Mouse (Mus musculus): ENCODE results near the gene Lrwd1. TPM values are rescaled to one million over a fixed set of nuclear protein-coding genes. Genes with fewer than 3 reads are reported as not detected.

Lrwd1 gene
- polyA plus RNA-seq, 1 experiment from 2014 or later, result 28.8 TPM

DNA sequence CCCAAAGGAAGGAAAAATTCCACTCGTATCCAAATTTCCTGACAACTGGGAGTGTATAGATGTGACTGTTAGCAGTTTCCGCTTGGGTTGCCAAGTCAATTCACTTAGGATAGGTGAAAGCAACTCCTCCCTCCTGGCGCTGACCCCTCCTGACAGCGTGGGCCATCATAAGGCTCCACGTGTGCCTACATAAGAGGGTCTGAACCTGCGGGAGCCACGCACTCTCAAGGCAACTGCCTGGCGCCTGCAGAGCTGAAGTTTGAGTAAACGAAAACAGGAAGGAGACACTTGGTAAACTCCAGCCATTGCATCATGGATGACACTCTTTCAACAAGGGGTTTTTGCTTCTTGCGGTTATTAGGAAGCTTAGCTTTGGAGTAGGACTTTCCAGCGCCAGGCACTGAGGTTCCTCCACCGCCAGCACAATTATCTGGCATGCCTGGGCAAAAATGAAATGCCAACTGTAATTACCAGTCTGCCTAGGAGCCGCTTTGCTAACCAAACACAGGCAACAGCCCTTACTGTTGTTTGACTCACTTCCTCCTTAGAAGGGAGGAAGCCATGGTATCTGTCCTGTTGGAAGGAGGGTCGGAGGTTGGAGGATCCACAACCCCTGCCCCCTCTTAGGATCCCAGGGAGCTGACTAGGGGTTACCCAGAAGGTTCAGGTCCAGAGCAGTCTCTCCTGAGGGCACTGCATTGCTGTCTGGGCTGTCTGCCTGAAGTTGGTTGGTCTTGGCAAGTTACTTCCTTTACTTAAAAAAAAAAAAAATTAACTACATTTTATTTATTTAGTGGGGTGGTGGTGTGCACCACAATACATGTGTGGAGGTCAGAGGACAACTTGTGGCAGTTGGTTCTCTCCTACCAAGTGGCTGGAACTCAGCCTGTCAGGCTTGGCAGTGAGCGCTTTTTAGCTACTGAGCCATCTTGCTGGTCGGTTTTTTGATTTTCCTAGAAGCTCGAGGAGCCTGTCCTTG, 35.8 kb upstream of the Lrwd1 start:
- Histone ChIP-seq H3K27ac (ENCODE audit: low read length) (no peak overlapping the region), H3K36me3 (ENCODE audit: control insufficient read depth, insufficient read depth, low read length) (no peaks in the 10 kb centered on the region), H3K27me3 (ENCODE audit: control insufficient read depth, insufficient read depth, low read length) (no peaks in the 10 kb centered on the region), H3K4me3 (ENCODE audit: low read depth, low read length) (peak overlapping the region; percentile 59), H3K4me1 (ENCODE audit: control insufficient read depth, insufficient read depth, low read length) (0 out of 2 replicates have a peak, but pooled peaks cover 5% of the 10 kb centered on the region), H3K4me2 (replicated peaks; ENCODE audit: low read depth, low read length) (peak overlapping the region; percentile 98), H3K9me3 (ENCODE audit: control insufficient read depth, low read depth, low read length) (0 out of 2 replicates have a peak, but pooled peaks cover 3% of the 10 kb centered on the region), H3K9ac (replicated peaks; ENCODE audit: low read depth, low read length) (no peak overlapping the region)
- 0 out of 2 replicates have a peak, but pooled peaks have one; percentile 4 for ATAC-seq (ENCODE audit: insufficient number of reproducible peaks, insufficient read depth, low FRiP score, low read depth)
- WGBS, result 34% methylated on average over 17 of the region's 17 CpGs

DNA sequence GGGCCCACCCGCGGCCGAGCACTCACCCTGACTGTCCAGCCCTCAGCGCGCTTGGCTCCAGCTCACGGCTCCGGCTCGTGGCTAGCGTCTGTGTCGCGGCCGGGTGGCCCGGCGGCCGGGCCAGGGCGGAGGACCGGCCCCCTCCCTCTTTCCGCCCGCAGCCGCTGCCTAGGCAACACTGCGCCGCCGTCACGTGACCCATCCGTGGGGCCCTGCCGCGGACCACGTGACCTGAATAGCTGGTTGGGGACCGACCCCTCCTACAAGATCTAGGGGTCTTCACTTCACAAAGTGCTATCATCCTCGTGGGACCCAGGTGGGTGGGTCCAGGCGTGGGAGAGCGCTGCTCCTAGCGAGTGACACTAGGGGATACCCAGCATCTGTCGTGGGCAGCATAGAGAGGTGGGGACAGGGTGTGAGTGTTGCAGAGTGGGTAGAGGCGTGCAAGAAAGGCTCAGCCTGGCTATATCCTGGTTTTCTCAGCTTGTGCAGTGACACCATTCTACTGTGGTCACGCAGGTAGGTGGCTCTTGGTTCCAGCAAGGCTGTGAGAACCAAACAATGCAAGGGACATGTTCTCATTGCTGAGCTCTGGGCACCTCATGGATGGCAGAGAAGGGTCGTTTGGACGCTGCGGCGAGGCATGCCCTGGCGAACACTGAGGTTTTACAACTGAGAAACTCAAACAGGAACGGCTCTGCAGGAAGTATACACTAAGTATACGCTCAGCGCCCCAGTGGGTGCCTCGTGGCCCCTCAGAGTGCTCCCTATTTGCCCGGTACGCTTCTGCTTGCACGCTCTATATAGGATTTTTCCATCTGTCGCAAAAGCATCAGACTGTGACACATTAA, 34.9 kb upstream of the Lrwd1 start, which contains the start of gene Orai2:
Orai2 (minus strand) TSS at position 202 of the 851 bp plus-strand sequence.
- Histone ChIP-seq H3K9me3 (ENCODE audit: control insufficient read depth, low read depth, low read length) (0 out of 2 replicates have a peak, but pooled peaks cover 3% of the 10 kb centered on the region), H3K36me3 (ENCODE audit: control insufficient read depth, insufficient read depth, low read length) (no peaks in the 10 kb centered on the region), H3K4me2 (replicated peaks; ENCODE audit: low read depth, low read length) (peak within 1 kb of the TSS; percentile 98), H3K4me1 (ENCODE audit: control insufficient read depth, insufficient read depth, low read length) (0 out of 2 replicates have a peak, but pooled peaks cover 5% of the 10 kb centered on the region), H3K9ac (replicated peaks; ENCODE audit: low read depth, low read length) (peak within 1 kb of the TSS; percentile 43), H3K4me3 (ENCODE audit: low read depth, low read length) (peak within 1 kb of the TSS; percentile 59), H3K27me3 (ENCODE audit: control insufficient read depth, insufficient read depth, low read length) (no peaks in the 10 kb centered on the region), H3K27ac (ENCODE audit: low read length) (peak within 1 kb of the TSS; percentile 39; the same call in 1 of the 2 replicates)
- WGBS, result 3% methylated on average over 48 of the region's 49 CpGs
- ATAC-seq (ENCODE audit: insufficient number of reproducible peaks, insufficient read depth, low FRiP score, low read depth), result peak; percentile 82

DNA sequence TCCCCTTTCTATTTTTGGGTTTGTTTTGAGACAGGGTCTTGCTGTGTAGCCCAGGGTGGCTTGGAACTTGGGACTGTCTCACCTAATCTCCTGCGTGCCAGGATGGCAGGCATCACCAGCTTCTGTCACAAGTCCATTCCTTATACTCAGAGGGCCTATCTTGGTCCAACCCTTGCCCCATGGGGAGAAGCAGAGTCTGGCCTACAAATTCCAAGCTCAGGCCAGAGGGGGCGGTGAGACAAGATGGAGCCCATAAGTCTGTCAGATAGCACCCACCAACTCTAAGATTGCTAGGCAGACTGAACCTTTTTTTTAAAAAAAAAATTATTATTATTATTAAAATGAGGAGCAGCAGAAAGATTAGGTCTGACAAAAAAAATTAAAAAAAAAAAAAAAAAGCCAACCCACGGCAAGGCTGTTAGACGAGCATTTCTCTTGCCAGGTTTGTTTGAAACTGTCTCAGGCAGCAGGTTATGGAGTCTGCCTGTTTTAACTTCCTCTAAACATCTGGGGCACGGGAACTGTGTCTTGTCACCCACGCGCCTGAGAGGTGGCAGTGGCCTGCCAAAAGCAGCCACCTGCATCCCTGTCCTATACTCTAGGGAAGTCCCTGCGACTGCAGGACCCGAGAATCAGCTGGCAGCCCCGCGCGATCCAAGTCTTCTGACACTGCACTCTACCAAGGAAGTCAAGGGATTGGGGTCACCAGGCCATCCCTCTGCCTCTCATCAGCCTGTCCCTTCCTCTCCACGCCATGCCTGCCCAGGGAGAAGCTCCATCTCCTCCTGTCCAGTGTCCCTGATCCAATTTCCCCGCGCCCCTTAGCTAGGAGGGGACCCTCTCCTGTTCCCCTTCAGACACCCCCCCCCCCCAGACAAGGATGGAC, 34.0 kb upstream of the Lrwd1 start:
- peak; percentile 12; the same call in 1 of the 2 replicates for ATAC-seq (ENCODE audit: insufficient number of reproducible peaks, insufficient read depth, low FRiP score, low read depth)

DNA sequence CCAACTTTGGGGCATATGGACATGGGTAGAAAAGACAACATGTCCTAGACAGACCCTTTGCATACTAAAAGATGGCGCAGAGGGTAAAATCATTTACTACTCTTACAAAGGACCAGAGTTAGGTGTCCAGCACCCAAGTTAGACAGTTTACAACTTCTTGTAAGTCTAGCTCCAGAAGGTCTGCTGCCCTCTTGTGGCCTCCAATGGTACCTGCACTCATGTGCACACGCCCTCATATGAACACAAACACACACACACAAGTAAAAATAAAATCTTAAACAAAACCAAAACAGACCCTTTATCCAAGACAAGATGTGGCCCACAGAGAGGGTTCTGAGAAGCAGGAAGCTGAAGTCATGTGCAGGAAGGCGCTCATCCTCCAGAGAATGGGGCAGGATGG, 32.2 kb upstream of the Lrwd1 start:
- WGBS, result 98% methylated on average over 3 of the region's 3 CpGs
- Histone ChIP-seq H3K27me3 (ENCODE audit: control insufficient read depth, insufficient read depth, low read length) (no peaks in the 10 kb centered on the region), H3K9me3 (ENCODE audit: control insufficient read depth, low read depth, low read length) (0 out of 2 replicates have a peak, but pooled peaks cover 3% of the 10 kb centered on the region), H3K4me2 (replicated peaks; ENCODE audit: low read depth, low read length) (no peak overlapping the region), H3K36me3 (ENCODE audit: control insufficient read depth, insufficient read depth, low read length) (no peaks in the 10 kb centered on the region), H3K9ac (replicated peaks; ENCODE audit: low read depth, low read length) (no peak overlapping the region), H3K4me1 (ENCODE audit: control insufficient read depth, insufficient read depth, low read length) (0 out of 2 replicates have a peak, but pooled peaks cover 5% of the 10 kb centered on the region), H3K27ac (ENCODE audit: low read length) (no peak overlapping the region), H3K4me3 (ENCODE audit: low read depth, low read length) (no peak overlapping the region)
- ATAC-seq (ENCODE audit: insufficient number of reproducible peaks, insufficient read depth, low FRiP score, low read depth), result no peak

More for the DNA sequence above, 34.0 kb upstream of the Lrwd1 start:
- no peak overlapping the region for H3K27ac ChIP-seq (ENCODE audit: low read length)
- H3K27me3 ChIP-seq (ENCODE audit: control insufficient read depth, insufficient read depth, low read length), result no peaks in the 10 kb centered on the region
- peak overlapping the region; percentile 98 for H3K4me2 ChIP-seq (replicated peaks; ENCODE audit: low read depth, low read length)
- 0 out of 2 replicates have a peak, but pooled peaks cover 3% of the 10 kb centered on the region for H3K9me3 ChIP-seq (ENCODE audit: control insufficient read depth, low read depth, low read length)
- H3K36me3 ChIP-seq (ENCODE audit: control insufficient read depth, insufficient read depth, low read length), result no peaks in the 10 kb centered on the region
- peak overlapping the region; percentile 43 for H3K9ac ChIP-seq (replicated peaks; ENCODE audit: low read depth, low read length)
- H3K4me3 ChIP-seq (ENCODE audit: low read depth, low read length), result peak overlapping the region; percentile 59
- H3K4me1 ChIP-seq (ENCODE audit: control insufficient read depth, insufficient read depth, low read length), result 0 out of 2 replicates have a peak, but pooled peaks cover 5% of the 10 kb centered on the region
- 10% methylated on average over 15 of the region's 15 CpGs for WGBS

DNA sequence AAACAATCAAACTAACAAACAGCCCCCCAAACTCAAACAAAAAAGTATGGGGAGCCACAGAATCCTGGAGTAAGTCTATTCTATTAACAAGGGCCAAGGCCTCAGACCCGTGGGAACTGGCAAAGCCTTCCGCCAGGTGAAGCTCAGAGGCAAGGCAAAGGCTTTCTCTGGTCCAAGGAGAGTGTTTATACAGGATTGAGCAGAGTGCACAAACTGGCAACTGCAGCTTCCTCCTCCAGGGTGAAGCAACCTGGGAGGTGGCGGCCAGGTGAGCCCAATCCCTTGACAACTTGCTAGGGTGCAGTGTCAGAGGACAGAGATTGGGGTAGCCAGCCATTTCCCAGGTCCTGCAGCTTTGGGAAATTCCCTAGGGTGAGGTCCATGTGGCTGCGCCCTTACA, 31.4 kb upstream of the Lrwd1 start:
- no peaks in the 10 kb centered on the region for H3K36me3 ChIP-seq (ENCODE audit: control insufficient read depth, insufficient read depth, low read length)
- 0 out of 2 replicates have a peak, but pooled peaks cover 5% of the 10 kb centered on the region for H3K4me1 ChIP-seq (ENCODE audit: control insufficient read depth, insufficient read depth, low read length)
- no peaks in the 10 kb centered on the region for H3K27me3 ChIP-seq (ENCODE audit: control insufficient read depth, insufficient read depth, low read length)
- no peak overlapping the region for H3K27ac ChIP-seq (ENCODE audit: low read length)
- H3K9ac ChIP-seq (replicated peaks; ENCODE audit: low read depth, low read length), result no peak overlapping the region
- 84% methylated on average over 4 of the region's 4 CpGs for WGBS
- H3K9me3 ChIP-seq (ENCODE audit: control insufficient read depth, low read depth, low read length), result 0 out of 2 replicates have a peak, but pooled peaks cover 3% of the 10 kb centered on the region
- H3K4me2 ChIP-seq (replicated peaks; ENCODE audit: low read depth, low read length), result no peak overlapping the region
- H3K4me3 ChIP-seq (ENCODE audit: low read depth, low read length), result no peak overlapping the region
- no peak for ATAC-seq (ENCODE audit: insufficient number of reproducible peaks, insufficient read depth, low FRiP score, low read depth)

DNA sequence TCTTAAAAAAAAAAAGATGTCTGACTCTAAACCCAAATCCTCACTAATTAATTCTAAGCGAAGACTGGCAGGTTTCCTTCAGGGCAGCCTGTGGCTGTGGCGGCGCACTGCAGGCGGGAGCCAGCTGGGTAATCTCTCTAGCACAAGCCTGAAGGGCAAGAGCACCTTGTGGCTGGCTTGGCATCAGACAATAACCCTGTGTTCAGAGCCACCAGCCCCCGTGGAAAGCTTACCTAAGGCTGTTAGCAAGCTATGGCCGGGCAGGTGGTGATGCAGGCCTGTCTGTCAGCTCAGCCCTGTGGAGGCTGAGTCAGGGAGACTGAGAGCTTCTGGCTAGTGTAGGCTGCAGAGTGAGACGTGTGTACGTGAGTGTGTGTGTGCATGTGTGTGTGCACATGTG, 29.4 kb upstream of the Lrwd1 start:
- Histone ChIP-seq H3K27me3 (ENCODE audit: control insufficient read depth, insufficient read depth, low read length) (no peaks in the 10 kb centered on the region), H3K4me1 (ENCODE audit: control insufficient read depth, insufficient read depth, low read length) (no peaks in the 10 kb centered on the region), H3K36me3 (ENCODE audit: control insufficient read depth, insufficient read depth, low read length) (no peaks in the 10 kb centered on the region), H3K4me2 (replicated peaks; ENCODE audit: low read depth, low read length) (no peak overlapping the region), H3K9ac (replicated peaks; ENCODE audit: low read depth, low read length) (no peak overlapping the region), H3K27ac (ENCODE audit: low read length) (no peak overlapping the region), H3K9me3 (ENCODE audit: control insufficient read depth, low read depth, low read length) (0 out of 2 replicates have a peak, but pooled peaks cover 3% of the 10 kb centered on the region), H3K4me3 (ENCODE audit: low read depth, low read length) (no peak overlapping the region)
- WGBS, result 79% methylated on average over 8 of the region's 8 CpGs
- no peak for ATAC-seq (ENCODE audit: insufficient number of reproducible peaks, insufficient read depth, low FRiP score, low read depth)

DNA sequence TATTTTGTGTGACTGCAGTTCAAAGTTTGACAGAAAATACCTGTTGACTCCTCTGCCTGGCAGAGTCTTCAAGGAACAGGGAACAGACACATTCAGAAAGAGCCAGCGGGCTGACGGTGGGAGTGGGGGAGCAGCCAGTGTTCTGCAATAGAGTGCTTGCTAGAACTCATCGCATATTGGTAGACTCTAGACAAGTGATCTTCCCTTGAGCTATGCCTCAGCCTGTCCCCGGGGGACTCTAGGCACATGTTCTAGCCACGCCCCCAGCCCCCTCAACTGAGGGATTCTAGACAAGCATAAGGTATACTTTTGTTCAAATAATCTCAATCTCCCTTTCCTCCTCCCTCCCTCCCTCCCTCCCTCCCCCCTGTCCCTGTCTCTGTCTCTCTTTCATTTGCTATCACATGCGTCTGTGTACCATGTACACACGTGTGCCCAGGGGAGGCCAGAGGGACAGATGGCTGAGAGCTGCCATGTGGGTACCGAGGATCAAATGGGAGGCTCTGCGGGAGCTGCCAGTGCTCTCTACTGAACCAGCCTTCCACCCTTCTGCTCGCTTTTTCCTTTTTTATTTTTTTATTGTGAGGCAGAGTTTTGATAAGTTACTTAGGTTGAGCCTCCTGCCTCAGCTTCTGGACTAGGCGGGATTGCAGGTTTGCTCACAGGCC, 28.1 kb upstream of the Lrwd1 start:
- Histone ChIP-seq H3K27ac (ENCODE audit: low read length) (no peak overlapping the region), H3K4me2 (replicated peaks; ENCODE audit: low read depth, low read length) (no peak overlapping the region), H3K4me1 (ENCODE audit: control insufficient read depth, insufficient read depth, low read length) (no peaks in the 10 kb centered on the region), H3K9ac (replicated peaks; ENCODE audit: low read depth, low read length) (no peak overlapping the region), H3K27me3 (ENCODE audit: control insufficient read depth, insufficient read depth, low read length) (no peaks in the 10 kb centered on the region), H3K9me3 (ENCODE audit: control insufficient read depth, low read depth, low read length) (0 out of 2 replicates have a peak, but pooled peaks cover 3% of the 10 kb centered on the region), H3K4me3 (ENCODE audit: low read depth, low read length) (no peak overlapping the region), H3K36me3 (ENCODE audit: control insufficient read depth, insufficient read depth, low read length) (no peaks in the 10 kb centered on the region)
- WGBS, result 86% methylated on average over 11 of the region's 11 CpGs
- no peak for ATAC-seq (ENCODE audit: insufficient number of reproducible peaks, insufficient read depth, low FRiP score, low read depth)

Measured in stomach, embryonic 14.5 days (tissue).